Mouse (Mus musculus): Measurements from ENCODE around the gene Col7a1. TPM values are rescaled to one million over a fixed set of nuclear protein-coding genes. Genes with fewer than 3 reads are reported as not detected.

The Col7a1 gene
- polyA plus RNA-seq (2015; fragmentation: Nextera tagmentation; extraction: Ambion mirVana), result 6.2 and 9.6 TPM in 2 replicates

GRCm38 (mm10) chr9:108953081-108953636 is at the start of gene Col7a1:
TSS of gene Col7a1 (plus strand) at chr9:108953586.
- Histone ChIP-seq H3K4me3 (ENCODE audit: low read depth, low read length) (peak within 1 kb of the TSS; percentile 24; the same call in 1 of the 2 replicates), H3K27me3 (ENCODE audit: control insufficient read depth, insufficient read depth, low read length) (no peaks in the 10 kb centered on the region), H3K4me1 (replicated peaks; ENCODE audit: control insufficient read depth, insufficient read depth) (no peaks in the 10 kb centered on the region), H3K36me3 (ENCODE audit: control insufficient read depth, insufficient read depth, low read length) (peaks cover 12% of the 10 kb centered on the region), H3K27ac (replicated peaks) (no peak within 1 kb of the TSS), H3K9ac (ENCODE audit: low read length) (peak within 1 kb of the TSS; percentile 43; the same call in 1 of the 2 replicates), H3K4me2 (replicated peaks; ENCODE audit: low read depth) (peak within 1 kb of the TSS; percentile 44), H3K9me3 (ENCODE audit: control insufficient read depth, low read length) (no peaks in the 10 kb centered on the region)
- 10% methylated on average over 15 of the region's 15 CpGs for WGBS
- TF ChIP-seq CTCF (IDR thresholded peaks at IDR 0.05; ENCODE audit: low read depth) (no peak), EP300 (optimal IDR thresholded peaks at IDR 0.05) (no peak)
- DNase-seq (ENCODE audit: low spot score) (no peak), ATAC-seq (ENCODE audit: low FRiP score, low TSS enrichment) (no peak)

GRCm38 (mm10) chr9:108912308-108912707 is 41.1 kb upstream of the Col7a1 start:
- H3K4me3 ChIP-seq (ENCODE audit: low read depth, low read length), result no peak overlapping the region
- no peak overlapping the region for H3K4me2 ChIP-seq (replicated peaks; ENCODE audit: low read depth)
- H3K4me1 ChIP-seq (replicated peaks; ENCODE audit: control insufficient read depth, insufficient read depth), result no peaks in the 10 kb centered on the region
- H3K9ac ChIP-seq (ENCODE audit: low read length), result no peak overlapping the region
- WGBS, result 68% methylated on average over 6 of the region's 6 CpGs
- H3K36me3 ChIP-seq (ENCODE audit: control insufficient read depth, insufficient read depth, low read length), result no peaks in the 10 kb centered on the region
- DNase-seq (ENCODE audit: low spot score) (no peak), ATAC-seq (ENCODE audit: low FRiP score, low TSS enrichment) (no peak)
- H3K27me3 ChIP-seq (ENCODE audit: control insufficient read depth, insufficient read depth, low read length), result no peaks in the 10 kb centered on the region
- no peak overlapping the region for H3K27ac ChIP-seq (replicated peaks)
- TF ChIP-seq CTCF (IDR thresholded peaks at IDR 0.05; ENCODE audit: low read depth), result no peak
- no peak for TF ChIP-seq EP300 (optimal IDR thresholded peaks at IDR 0.05)
- H3K9me3 ChIP-seq (ENCODE audit: control insufficient read depth, low read length), result no peaks in the 10 kb centered on the region

- DNase-seq (ENCODE audit: low spot score) (no peak), ATAC-seq (ENCODE audit: low FRiP score, low TSS enrichment) (no peak)
- H3K27me3 ChIP-seq (ENCODE audit: control insufficient read depth, insufficient read depth, low read length), result no peaks in the 10 kb centered on the region
- no peaks in the 10 kb centered on the region for H3K4me1 ChIP-seq (replicated peaks; ENCODE audit: control insufficient read depth, insufficient read depth)
- WGBS, result 72% methylated on average over 7 of the region's 7 CpGs
- H3K4me2 ChIP-seq (replicated peaks; ENCODE audit: low read depth), result no peak overlapping the region
- H3K9ac ChIP-seq (ENCODE audit: low read length), result no peak overlapping the region
- TF ChIP-seq CTCF (IDR thresholded peaks at IDR 0.05; ENCODE audit: low read depth) (no peak), EP300 (optimal IDR thresholded peaks at IDR 0.05) (no peak)
- no peaks in the 10 kb centered on the region for H3K36me3 ChIP-seq (ENCODE audit: control insufficient read depth, insufficient read depth, low read length)
- no peaks in the 10 kb centered on the region for H3K9me3 ChIP-seq (ENCODE audit: control insufficient read depth, low read length)
- no peak overlapping the region for H3K4me3 ChIP-seq (ENCODE audit: low read depth, low read length)
- H3K27ac ChIP-seq (replicated peaks), result no peak overlapping the region
Measured at GRCm38 (mm10) chr9:108913161-108913560, 40.2 kb upstream of the Col7a1 start.

- Histone ChIP-seq H3K4me1 (replicated peaks; ENCODE audit: control insufficient read depth, insufficient read depth) (no peaks in the 10 kb centered on the region), H3K36me3 (ENCODE audit: control insufficient read depth, insufficient read depth, low read length) (no peaks in the 10 kb centered on the region), H3K27me3 (ENCODE audit: control insufficient read depth, insufficient read depth, low read length) (no peaks in the 10 kb centered on the region), H3K9ac (ENCODE audit: low read length) (no peak overlapping the region), H3K27ac (replicated peaks) (no peak overlapping the region), H3K4me2 (replicated peaks; ENCODE audit: low read depth) (no peak overlapping the region), H3K9me3 (ENCODE audit: control insufficient read depth, low read length) (no peaks in the 10 kb centered on the region), H3K4me3 (ENCODE audit: low read depth, low read length) (no peak overlapping the region)
- WGBS, result 42% methylated on average over 10 of the region's 10 CpGs
- no peak for DNase-seq (ENCODE audit: low spot score)
- ATAC-seq (ENCODE audit: low FRiP score, low TSS enrichment), result peak; percentile 68
- TF ChIP-seq EP300 (optimal IDR thresholded peaks at IDR 0.05) (no peak), CTCF (IDR thresholded peaks at IDR 0.05; ENCODE audit: low read depth) (no peak)
Measured at GRCm38 (mm10) chr9:108913621-108914020, 39.8 kb upstream of the Col7a1 start.

GRCm38 (mm10) chr9:108914491-108914890 is 38.9 kb upstream of the Col7a1 start, which contains the start of gene Tmem89:
TSS of gene Tmem89 (plus strand) at chr9:108914619.
- DNase-seq (ENCODE audit: low spot score) (no peak), ATAC-seq (ENCODE audit: low FRiP score, low TSS enrichment) (peak; percentile 47; the same call in 1 of the 2 replicates)
- no peak within 1 kb of the TSS for H3K4me2 ChIP-seq (replicated peaks; ENCODE audit: low read depth)
- no peaks in the 10 kb centered on the region for H3K36me3 ChIP-seq (ENCODE audit: control insufficient read depth, insufficient read depth, low read length)
- TF ChIP-seq EP300 (optimal IDR thresholded peaks at IDR 0.05), result no peak
- no peak for TF ChIP-seq CTCF (IDR thresholded peaks at IDR 0.05; ENCODE audit: low read depth)
- H3K27ac ChIP-seq (replicated peaks), result no peak within 1 kb of the TSS
- no peaks in the 10 kb centered on the region for H3K4me1 ChIP-seq (replicated peaks; ENCODE audit: control insufficient read depth, insufficient read depth)
- no peak within 1 kb of the TSS for H3K9ac ChIP-seq (ENCODE audit: low read length)
- H3K27me3 ChIP-seq (ENCODE audit: control insufficient read depth, insufficient read depth, low read length), result no peaks in the 10 kb centered on the region
- 71% methylated on average over 6 of the region's 6 CpGs for WGBS
- H3K9me3 ChIP-seq (ENCODE audit: control insufficient read depth, low read length), result no peaks in the 10 kb centered on the region
- H3K4me3 ChIP-seq (ENCODE audit: low read depth, low read length), result no peak within 1 kb of the TSS

GRCm38 (mm10) chr9:108925897-108926296 is 27.5 kb upstream of the Col7a1 start:
- Histone ChIP-seq H3K27ac (replicated peaks) (no peak overlapping the region), H3K36me3 (ENCODE audit: control insufficient read depth, insufficient read depth, low read length) (no peaks in the 10 kb centered on the region), H3K27me3 (ENCODE audit: control insufficient read depth, insufficient read depth, low read length) (no peaks in the 10 kb centered on the region), H3K9ac (ENCODE audit: low read length) (no peak overlapping the region), H3K4me1 (replicated peaks; ENCODE audit: control insufficient read depth, insufficient read depth) (no peaks in the 10 kb centered on the region), H3K9me3 (ENCODE audit: control insufficient read depth, low read length) (no peaks in the 10 kb centered on the region), H3K4me2 (replicated peaks; ENCODE audit: low read depth) (no peak overlapping the region), H3K4me3 (ENCODE audit: low read depth, low read length) (no peak overlapping the region)
- 48% methylated on average over 8 of the region's 8 CpGs for WGBS
- ATAC-seq (ENCODE audit: low FRiP score, low TSS enrichment), result no peak
- no peak for DNase-seq (ENCODE audit: low spot score)
- TF ChIP-seq CTCF (IDR thresholded peaks at IDR 0.05; ENCODE audit: low read depth), result no peak
- TF ChIP-seq EP300 (optimal IDR thresholded peaks at IDR 0.05), result no peak
